Mouse (Mus musculus): ENCODE measurements at regions not wholly inside any gene's neighbourhood (a gene's known extent, or its start where the extent isn't known, plus 50 kb on each side); places are given as distances from the start of the nearest gene placed in this dataset.

DNA sequence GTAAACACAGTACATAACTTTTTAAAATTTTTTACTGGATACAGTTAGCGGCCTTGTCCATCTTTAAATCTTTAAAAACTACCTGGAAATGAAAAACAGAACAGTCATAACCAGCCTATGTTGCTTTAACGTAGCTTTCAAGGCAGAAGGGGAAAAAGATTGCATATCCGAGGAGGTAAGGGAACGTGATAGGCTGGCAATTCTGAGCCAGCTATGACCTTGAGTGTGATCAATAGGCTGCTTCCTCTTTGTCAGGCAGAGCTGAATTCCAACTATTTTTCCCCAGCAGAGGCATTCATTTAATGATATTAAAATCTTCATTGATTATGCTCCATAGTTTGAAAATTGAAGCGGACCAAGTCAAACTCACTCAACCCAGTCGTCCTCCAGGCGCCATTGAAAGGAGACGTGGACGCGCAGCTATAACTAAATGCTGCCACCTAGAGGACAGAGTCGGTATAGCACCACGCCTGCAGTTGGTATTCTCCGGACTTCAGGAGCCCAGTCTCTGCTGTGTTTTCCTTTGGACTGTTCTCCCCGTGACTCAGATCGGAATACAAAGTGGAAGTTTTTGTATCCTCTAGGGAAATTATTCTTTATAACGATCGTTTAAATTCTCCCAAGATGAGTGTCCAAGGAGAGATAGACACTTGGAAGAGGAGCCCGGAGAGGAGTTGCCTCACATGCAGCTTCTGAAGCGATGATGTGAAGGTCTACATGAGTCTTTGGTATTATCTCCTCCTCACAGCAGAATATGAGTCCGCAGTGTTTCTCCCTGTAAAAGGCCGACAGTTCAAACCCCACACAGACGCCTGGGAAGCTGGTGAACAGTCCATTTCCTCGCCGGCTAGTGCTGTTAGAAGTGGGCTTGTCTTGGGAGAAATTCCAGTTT is 858.2 kb upstream of the Car8 start:
- DNase-seq (ENCODE audit: low spot score in 2 of 2), result peak; percentile 76 to 96
- Histone ChIP-seq H3K4me3 (peak overlapping the region; percentile 30; the same call in 1 of the 2 replicates), H3K27ac (no peak overlapping the region)
- TF ChIP-seq CTCF (conservative IDR thresholded peaks at IDR 0.05), result peak; percentile 100

DNA sequence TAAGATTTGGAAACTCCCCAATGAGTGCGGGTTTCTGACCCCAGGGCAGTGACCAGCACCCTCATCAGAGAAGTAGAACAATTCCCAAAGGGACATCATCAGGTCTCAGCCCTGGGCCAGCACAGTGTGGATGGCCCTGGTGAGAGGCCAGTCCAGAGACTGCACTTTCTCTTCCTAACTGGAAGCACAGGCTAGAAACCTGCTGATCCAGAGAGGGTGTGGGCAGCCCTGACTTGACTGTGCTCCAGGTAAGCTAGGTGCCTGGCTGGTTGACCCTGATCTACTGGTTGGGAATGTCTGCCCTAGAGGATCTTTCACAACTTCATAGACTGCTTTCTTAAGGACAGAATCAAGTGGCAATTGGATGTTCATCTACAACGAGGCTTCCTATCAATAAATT is 857.4 kb upstream of the Car8 start:
- H3K27ac ChIP-seq, result no peak overlapping the region
- no peak overlapping the region for H3K4me3 ChIP-seq
- DNase-seq (ENCODE audit: low spot score in 2 of 2), result no peak
- TF ChIP-seq CTCF (conservative IDR thresholded peaks at IDR 0.05), result no peak

DNA sequence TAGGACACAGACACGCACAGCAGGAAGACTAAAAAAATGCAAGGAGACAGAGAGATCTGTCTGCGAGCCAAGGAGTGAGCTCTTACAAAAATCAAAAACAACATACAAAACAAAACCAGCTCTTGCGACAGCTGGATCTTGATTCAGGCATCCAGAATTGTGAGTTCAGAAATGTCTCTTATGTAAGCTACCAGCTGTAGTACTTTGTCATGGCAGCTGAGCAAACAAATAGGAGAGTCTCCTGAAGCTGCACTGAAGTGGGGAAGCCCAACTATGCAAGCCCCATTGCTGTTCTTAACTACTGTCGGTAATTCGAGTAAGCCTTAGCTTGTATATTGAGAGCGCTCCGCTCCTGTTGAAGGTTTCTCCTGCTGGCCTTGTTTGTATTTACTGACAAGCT is 856.8 kb upstream of the Car8 start:
- no peak for DNase-seq (ENCODE audit: low spot score in 2 of 2)
- Histone ChIP-seq H3K27ac (no peak overlapping the region), H3K4me3 (no peak overlapping the region)
- TF ChIP-seq CTCF (conservative IDR thresholded peaks at IDR 0.05), result no peak

DNA sequence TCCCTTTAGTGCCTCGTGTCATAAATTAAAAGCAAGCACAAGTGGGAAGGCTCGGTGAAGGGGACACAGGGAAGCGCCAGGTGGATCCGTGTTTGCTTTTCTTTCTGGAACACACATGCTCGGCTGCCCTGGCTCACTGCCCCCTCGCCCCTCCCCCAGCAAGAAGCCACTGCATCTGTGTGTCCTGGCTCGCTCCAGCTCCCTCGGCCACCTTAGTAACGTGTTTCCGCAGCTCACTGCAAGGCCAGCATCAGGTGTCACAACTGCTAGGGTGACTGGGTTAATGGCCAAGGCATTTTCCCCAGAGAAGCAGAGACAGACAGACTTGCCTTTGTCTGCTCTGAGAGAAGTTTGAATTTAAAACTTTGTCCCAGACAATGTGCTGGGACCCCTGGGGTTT is 855.7 kb upstream of the Car8 start:
- no peak for TF ChIP-seq CTCF (conservative IDR thresholded peaks at IDR 0.05)
- DNase-seq (ENCODE audit: low spot score in 2 of 2), result no peak
- Histone ChIP-seq H3K27ac (no peak overlapping the region), H3K4me3 (no peak overlapping the region)

DNA sequence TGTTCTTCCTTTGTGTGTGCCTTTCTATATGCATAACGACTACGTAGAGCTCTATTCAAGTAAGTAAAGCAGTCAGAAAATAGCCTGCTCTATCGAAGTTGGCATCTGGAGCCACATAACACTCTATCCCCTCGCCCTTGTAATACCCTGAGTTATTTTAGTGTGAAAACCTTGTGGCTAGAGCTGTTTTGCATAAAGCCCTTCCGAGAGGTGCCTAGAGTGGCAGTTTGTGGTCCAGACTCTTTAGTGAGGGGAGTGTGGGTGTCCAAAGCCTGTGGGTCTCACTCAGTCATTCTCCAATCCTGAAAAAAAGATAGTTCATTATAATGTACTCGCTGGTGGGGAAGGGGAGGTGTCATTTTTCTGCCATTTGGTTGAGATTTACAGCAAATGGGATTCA is 855.2 kb upstream of the Car8 start:
- no peak overlapping the region for H3K4me3 ChIP-seq
- TF ChIP-seq CTCF (conservative IDR thresholded peaks at IDR 0.05), result no peak
- no peak overlapping the region for H3K27ac ChIP-seq
- DNase-seq (ENCODE audit: low spot score in 2 of 2), result no peak

DNA sequence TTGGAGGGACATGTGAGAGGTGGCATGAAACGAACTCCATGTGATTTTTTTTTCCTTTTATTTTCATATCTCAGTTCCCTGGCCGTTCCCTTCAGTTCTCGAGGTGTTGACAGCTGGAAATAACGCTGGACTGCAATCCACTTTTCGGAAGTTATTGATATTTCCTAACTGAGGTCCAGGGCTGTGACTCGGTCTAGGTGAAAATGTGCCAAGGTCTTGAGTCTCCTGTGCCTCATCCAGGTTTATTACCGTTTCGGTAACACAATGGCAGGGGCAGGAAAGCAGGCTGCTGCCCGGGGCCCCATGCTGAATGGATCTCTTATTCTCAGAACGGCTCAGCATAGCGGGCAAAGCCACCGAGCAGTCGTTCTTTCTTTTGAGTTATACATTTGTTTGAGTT is 844.7 kb upstream of the Car8 start:
- no peak overlapping the region for H3K4me3 ChIP-seq
- no peak for DNase-seq (ENCODE audit: low spot score in 2 of 2)
- TF ChIP-seq CTCF (conservative IDR thresholded peaks at IDR 0.05), result no peak
- H3K27ac ChIP-seq, result no peak overlapping the region

DNA sequence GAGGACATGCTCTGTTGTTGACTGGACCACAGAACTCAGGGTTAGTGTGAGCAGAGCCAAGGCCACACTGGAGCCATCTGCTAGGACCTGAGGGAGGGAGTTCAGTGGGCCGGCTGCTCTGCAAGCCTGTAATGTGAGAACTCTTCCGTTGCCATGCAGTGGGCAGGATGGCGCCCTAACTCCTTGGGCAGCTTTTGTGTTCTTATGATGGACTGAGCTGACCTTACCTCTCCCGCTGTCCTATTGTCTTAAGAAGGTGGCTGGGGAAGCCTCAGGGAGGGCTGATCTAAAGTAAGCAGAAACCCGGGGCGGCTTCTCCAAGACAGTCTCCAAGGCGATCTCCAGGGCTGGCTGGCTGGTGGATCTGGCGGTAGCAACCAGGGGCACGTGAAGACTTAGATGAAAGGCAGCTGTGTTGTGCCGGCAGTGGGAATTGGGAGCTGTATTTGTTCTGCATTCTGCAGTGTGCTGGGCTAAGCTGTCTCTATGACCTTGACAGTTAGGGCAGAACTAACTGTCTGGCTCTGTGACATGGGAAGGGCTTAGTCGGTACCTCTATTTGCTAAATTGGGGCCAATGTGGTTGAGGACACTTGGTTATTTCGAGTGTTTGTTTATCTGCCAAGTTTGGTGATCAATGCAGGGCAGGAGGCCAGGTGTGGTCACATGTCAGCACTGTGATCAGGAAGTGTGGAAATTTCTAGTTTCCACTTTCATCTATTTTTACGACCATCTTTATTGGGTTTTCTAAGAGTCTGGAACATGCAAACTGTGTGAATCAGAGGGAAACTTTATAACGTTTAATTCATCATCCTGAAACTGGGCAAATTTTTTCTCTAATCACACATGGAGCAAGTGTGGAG is 843.1 kb upstream of the Car8 start:
- Histone ChIP-seq H3K4me3 (no peak overlapping the region), H3K27ac (peak overlapping the region; percentile 36; the same call in 1 of the 2 replicates)
- no peak for TF ChIP-seq CTCF (conservative IDR thresholded peaks at IDR 0.05)
- DNase-seq (ENCODE audit: low spot score in 2 of 2), result peak in 1 of 2 experiments; percentile 25

DNA sequence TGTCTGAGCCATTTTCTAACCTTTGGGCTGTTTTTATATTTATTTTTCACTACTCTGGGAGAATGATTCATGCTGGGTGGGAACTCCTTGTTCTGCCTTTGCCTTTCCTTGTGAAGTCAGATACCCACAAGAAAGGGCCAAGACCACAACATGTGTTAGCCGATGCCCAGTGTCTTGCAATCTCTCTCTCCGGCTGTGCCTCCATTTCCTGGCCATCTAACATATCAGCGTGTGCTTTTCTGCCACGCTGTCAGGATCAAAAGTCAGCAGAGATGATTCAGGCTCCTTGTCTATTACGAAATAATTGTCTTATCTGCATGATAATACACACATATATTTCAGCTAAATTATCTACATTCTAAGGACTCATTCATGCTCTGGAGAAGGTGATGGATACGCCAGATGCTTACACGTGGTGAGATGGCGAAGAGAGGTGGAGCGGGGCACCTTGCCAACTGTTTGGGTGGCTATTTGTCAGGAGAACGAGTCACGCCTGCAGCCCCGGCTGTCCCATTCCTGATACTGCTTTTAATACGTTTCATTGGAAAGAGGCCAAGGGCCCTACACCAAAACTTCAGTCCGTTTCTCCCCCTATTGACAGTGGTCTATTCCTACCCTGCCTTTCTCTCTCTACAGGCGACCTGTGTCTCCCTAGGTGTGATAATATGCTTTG is 842.1 kb upstream of the Car8 start:
- H3K4me3 ChIP-seq, result no peak overlapping the region
- TF ChIP-seq CTCF (conservative IDR thresholded peaks at IDR 0.05), result no peak
- DNase-seq (ENCODE audit: low spot score in 2 of 2), result no peak
- no peak overlapping the region for H3K27ac ChIP-seq

DNA sequence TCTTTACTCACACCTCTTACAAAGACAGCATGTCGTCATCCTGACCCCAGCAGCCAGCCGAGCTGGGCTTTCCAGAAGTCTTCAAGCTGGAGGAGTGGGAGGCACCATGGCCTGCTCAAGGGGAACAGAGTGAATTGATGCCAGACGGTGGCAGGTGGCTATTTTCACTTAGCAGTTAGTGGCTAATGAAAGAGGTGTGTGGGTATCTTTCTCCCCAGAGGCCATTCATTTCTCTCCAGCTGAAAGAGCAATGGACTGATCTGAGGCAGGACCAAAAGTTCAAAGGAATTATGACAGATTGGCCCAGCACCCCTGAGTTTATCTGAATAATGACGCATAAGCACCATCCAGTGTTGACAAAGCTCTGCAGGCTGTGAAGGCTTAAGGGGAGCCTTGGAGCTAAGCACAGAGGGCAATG is 841.0 kb upstream of the Car8 start:
- DNase-seq (ENCODE audit: low spot score in 2 of 2), result no peak
- H3K27ac ChIP-seq, result no peak overlapping the region
- no peak overlapping the region for H3K4me3 ChIP-seq
- no peak for TF ChIP-seq CTCF (conservative IDR thresholded peaks at IDR 0.05)

DNA sequence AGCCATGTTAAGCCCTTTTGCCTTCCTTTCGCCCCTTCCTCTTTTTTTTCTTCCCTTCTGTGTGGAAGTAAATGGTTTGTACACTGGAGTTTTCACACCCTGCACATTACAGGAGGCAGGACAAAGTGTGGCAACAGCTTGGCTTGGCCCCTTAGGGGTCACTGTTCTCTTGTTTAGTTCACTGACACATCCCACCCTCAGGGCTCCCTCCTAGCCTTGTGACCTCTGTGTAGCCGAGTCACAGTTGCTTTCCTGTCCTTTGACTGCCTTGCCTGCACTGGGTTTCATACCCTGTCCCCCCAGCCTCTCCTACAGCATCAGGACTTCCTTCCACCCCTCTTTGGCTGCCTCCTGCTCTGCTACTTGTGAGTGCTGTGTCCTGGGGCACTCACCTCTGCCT is 835.6 kb upstream of the Car8 start:
- Histone ChIP-seq H3K27ac (no peak overlapping the region), H3K4me3 (no peak overlapping the region)
- DNase-seq (ENCODE audit: low spot score in 2 of 2), result no peak
- TF ChIP-seq CTCF (conservative IDR thresholded peaks at IDR 0.05), result no peak

DNA sequence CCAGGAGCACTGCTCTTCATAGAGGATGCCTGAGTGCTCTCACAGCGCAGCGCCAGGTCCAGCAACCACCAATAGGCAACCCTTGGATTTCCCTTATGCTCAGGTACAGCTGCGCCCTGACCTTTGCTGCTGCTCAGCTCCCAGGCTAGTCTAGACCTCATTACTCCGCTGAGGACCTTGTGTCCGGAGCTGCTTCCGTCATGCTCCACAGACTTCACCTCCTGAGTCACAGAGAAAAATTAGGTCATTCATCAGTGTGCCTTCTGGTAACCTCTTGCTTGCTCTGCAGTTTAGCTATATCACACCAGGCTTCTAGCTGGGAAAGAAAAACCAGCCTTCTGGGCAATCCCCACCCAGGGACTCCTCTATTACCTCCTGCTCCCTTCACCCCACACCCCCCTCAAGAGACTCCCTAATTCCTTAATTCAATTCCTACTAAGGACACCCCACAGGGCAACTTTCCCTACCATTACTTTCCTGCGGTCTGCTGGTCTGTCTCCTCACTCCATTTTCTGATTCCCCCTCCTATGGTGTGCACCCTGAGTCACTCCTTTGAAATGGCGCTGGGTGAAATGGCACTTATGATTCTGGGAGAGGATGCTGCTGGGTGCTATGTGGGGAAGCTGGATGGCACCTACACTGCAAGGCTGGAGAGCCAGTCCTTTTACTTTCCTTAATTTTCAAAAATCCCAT is 835.0 kb upstream of the Car8 start:
- TF ChIP-seq CTCF (conservative IDR thresholded peaks at IDR 0.05), result no peak
- no peak for DNase-seq (ENCODE audit: low spot score in 2 of 2)
- H3K27ac ChIP-seq, result no peak overlapping the region

DNA sequence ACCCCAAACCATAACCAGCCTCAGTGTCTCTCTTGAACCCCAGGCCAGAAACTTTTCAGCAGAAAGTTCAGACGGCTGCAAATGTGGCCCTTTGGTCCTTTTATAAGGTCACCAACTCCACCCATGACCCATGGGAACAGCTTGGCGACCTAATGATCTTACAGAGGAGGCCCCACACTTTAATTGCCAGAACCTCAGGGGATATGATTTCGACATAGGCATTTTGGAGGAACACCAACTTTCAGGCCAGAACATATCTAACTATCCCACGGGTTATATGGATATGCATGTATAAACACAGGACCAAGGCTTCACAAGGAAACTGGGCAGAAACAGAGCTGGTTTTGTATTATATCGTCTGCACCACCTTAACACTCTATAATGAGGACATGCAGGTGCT is 833.5 kb upstream of the Car8 start:
- no peak overlapping the region for H3K27ac ChIP-seq
- no peak for DNase-seq (ENCODE audit: low spot score in 2 of 2)
- no peak overlapping the region for H3K4me3 ChIP-seq
- TF ChIP-seq CTCF (conservative IDR thresholded peaks at IDR 0.05), result no peak

More for the DNA sequence above, 835.0 kb upstream of the Car8 start:
- H3K4me3 ChIP-seq, result no peak overlapping the region

Data from layer of hippocampus, adult 2 months (tissue).